Mouse (Mus musculus): ENCODE measurements around the gene Pick1. TPM values are rescaled to one million over a fixed set of nuclear protein-coding genes. Genes with fewer than 3 reads are reported as not detected.

The Pick1 gene
- 45.8 and 48.2 TPM in 2 replicates for polyA plus RNA-seq (2014; fragmentation: Nextera tagmentation; extraction: Ambion mirVana)

DNA sequence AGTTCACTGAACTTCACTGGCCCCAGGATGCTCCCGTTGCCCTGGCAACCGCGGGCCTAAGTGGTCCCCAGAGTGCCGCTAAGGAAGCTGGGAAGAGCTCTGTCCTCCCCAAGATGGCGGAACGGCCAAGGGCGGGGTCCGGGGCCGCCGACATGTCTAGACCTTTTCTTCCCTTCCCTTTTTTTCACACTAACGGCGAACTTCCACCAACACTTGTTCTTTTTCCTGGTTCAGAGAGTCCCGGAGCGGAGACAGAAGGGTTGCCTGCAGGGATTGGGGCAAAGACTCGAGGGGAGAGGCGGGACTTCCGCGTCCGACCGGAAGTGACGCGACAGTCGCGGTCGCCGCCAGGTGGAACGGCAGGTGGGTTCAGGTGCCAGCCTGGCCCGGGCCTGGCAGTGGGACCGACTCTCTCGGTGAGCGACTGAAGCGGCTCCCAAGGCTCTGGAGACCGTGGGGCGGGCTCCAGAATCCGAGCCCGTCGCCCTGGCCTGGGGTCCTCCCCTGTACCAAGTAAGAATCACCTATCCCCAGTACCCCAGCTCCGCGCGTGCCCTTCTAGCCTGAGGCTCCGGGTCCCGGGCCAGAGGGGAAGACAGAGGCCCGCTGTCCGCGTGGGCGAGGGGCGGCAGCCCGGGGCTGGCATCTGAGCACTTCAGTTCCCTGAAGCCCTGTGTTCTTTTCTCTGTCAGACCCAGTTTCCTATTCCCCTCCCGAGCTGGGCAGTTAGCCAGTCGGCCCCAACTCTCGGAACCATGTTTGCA lies at the start of gene Pick1, which contains the start of gene Gm49486:
TSS of gene Pick1 (plus strand) at position 116 of the 764 bp plus-strand sequence.
TSS of gene Gm49486 (plus strand) at position 334 of the 764 bp plus-strand sequence.
- under 1% methylated on average over 51 of the region's 51 CpGs for WGBS
- Histone ChIP-seq H3K4me3 (replicated peaks; ENCODE audit: low read length) (peak within 1 kb of the TSS; percentile 93), H3K36me3 (replicated peaks; ENCODE audit: control insufficient read depth, insufficient read depth) (peaks cover 23% of the 10 kb centered on the region), H3K4me1 (replicated peaks; ENCODE audit: control insufficient read depth, insufficient read depth, low read length) (peaks cover 19% of the 10 kb centered on the region), H3K9me3 (ENCODE audit: control insufficient read depth, low read length) (no peaks in the 10 kb centered on the region), H3K27me3 (ENCODE audit: control insufficient read depth, insufficient read depth, low read length) (no peaks in the 10 kb centered on the region), H3K4me2 (replicated peaks) (peak within 1 kb of the TSS; percentile 95), H3K9ac (peak within 1 kb of the TSS; percentile 97), H3K27ac (peak within 1 kb of the TSS; percentile 99)
- ATAC-seq (ENCODE audit: low FRiP score) (peak; percentile 90), DNase-seq (ENCODE audit: low spot score) (peak; percentile 87)

DNA sequence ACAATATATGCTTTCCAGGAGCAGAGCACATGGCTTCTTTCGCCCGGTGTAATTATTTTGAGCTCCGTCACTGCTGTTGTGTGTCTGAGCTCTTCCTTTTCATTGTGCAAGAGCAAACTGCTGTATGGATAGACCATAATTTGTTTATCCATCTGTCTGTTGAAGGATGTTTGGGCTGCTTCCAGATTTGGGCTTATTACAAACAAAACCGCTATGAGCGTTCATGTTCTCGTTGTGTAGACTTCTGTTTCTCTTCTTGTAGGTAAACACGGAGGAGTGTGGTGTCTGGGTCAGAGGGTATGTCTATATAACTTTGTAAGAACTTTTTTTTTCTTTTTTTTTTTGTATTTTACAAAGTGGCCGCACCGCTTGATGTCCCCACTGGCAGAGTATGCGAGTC lies 43.8 kb upstream of the Pick1 start:
- ATAC-seq (ENCODE audit: low FRiP score) (no peak), DNase-seq (ENCODE audit: low spot score) (no peak)
- 82% methylated on average over 10 of the region's 10 CpGs for WGBS
- Histone ChIP-seq H3K27me3 (ENCODE audit: control insufficient read depth, insufficient read depth, low read length) (no peaks in the 10 kb centered on the region), H3K9ac (no peak overlapping the region), H3K9me3 (ENCODE audit: control insufficient read depth, low read length) (no peaks in the 10 kb centered on the region), H3K27ac (no peak overlapping the region), H3K4me3 (replicated peaks; ENCODE audit: low read length) (no peak overlapping the region), H3K36me3 (replicated peaks; ENCODE audit: control insufficient read depth, insufficient read depth) (no peaks in the 10 kb centered on the region), H3K4me1 (replicated peaks; ENCODE audit: control insufficient read depth, insufficient read depth, low read length) (no peaks in the 10 kb centered on the region), H3K4me2 (replicated peaks) (no peak overlapping the region)

DNA sequence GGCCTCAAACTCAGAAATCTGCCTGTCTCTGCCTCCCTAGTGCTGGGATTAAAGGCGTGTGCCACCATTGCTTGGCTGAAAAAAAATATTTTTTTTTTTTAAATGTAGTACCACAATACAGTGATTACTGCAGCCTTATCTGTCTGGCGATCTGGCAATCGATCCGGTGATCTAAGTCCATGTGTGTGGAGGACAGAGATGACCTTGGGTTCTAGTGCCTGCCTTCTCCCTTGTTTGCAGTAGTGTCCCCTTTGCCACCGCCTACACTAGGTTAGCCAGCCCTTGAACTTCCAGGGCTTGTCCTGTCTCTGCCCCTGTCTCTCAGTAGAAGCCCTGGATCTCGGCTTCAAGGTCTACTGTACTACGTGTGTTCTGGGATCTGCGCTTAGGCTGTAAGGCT lies 41.2 kb upstream of the Pick1 start:
- 93% methylated on average over 8 of the region's 8 CpGs for WGBS
- Histone ChIP-seq H3K36me3 (replicated peaks; ENCODE audit: control insufficient read depth, insufficient read depth) (no peaks in the 10 kb centered on the region), H3K27ac (no peak overlapping the region), H3K4me2 (replicated peaks) (no peak overlapping the region), H3K4me3 (replicated peaks; ENCODE audit: low read length) (no peak overlapping the region), H3K27me3 (ENCODE audit: control insufficient read depth, insufficient read depth, low read length) (no peaks in the 10 kb centered on the region), H3K9ac (no peak overlapping the region), H3K9me3 (ENCODE audit: control insufficient read depth, low read length) (no peaks in the 10 kb centered on the region), H3K4me1 (replicated peaks; ENCODE audit: control insufficient read depth, insufficient read depth, low read length) (peaks cover 3% of the 10 kb centered on the region)
- DNase-seq (ENCODE audit: low spot score) = no peak
- no peak for ATAC-seq (ENCODE audit: low FRiP score)

DNA sequence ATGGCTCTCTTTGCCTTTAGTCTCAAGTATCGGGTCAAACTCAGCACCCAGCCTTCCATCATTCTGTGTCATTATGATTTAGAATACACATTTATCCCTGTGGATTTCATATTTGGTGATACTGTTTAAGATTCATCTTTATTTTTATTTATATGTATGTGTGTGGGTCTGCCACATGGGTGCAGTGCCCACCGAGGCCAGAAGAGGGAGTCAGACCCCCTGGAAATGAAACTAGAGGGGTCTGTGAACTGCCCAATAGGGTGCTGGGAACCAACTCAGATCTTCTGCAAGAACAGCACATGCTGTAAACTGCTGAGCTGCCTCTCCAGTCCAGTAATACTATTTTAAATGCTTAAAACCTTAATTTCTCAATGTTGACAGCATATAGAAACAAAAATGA lies 37.5 kb upstream of the Pick1 start:
- Histone ChIP-seq H3K27ac (no peak overlapping the region), H3K9ac (no peak overlapping the region), H3K36me3 (replicated peaks; ENCODE audit: control insufficient read depth, insufficient read depth) (no peaks in the 10 kb centered on the region), H3K9me3 (ENCODE audit: control insufficient read depth, low read length) (no peaks in the 10 kb centered on the region), H3K4me2 (replicated peaks) (no peak overlapping the region), H3K4me1 (replicated peaks; ENCODE audit: control insufficient read depth, insufficient read depth, low read length) (peaks cover 21% of the 10 kb centered on the region), H3K27me3 (ENCODE audit: control insufficient read depth, insufficient read depth, low read length) (no peaks in the 10 kb centered on the region), H3K4me3 (replicated peaks; ENCODE audit: low read length) (no peak overlapping the region)
- 98% methylated on average over 2 of the region's 2 CpGs for WGBS
- DNase-seq (ENCODE audit: low spot score) (no peak), ATAC-seq (ENCODE audit: low FRiP score) (no peak)

DNA sequence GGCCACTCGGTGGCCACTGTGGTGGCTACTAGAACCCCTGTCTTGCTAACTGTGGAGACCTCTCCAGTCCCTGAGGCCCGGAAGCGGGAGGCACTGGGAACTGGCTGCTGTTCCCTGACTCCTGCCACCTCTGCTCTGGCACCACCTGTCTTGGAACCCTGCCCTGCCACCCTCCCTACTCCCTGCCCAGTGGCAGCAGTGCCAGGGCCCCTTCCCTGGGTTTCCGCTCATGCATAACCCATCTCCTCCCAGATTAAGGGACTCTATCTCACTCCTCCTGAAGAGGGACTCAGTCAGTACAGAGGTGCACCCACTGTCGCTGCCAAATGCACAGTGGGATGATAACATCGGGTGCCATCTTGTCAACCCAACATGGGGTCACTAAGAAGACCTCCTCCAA lies 36.5 kb upstream of the Pick1 start:
- ATAC-seq (ENCODE audit: low FRiP score) = peak; percentile 14; the same call in 1 of the 2 replicates

DNA sequence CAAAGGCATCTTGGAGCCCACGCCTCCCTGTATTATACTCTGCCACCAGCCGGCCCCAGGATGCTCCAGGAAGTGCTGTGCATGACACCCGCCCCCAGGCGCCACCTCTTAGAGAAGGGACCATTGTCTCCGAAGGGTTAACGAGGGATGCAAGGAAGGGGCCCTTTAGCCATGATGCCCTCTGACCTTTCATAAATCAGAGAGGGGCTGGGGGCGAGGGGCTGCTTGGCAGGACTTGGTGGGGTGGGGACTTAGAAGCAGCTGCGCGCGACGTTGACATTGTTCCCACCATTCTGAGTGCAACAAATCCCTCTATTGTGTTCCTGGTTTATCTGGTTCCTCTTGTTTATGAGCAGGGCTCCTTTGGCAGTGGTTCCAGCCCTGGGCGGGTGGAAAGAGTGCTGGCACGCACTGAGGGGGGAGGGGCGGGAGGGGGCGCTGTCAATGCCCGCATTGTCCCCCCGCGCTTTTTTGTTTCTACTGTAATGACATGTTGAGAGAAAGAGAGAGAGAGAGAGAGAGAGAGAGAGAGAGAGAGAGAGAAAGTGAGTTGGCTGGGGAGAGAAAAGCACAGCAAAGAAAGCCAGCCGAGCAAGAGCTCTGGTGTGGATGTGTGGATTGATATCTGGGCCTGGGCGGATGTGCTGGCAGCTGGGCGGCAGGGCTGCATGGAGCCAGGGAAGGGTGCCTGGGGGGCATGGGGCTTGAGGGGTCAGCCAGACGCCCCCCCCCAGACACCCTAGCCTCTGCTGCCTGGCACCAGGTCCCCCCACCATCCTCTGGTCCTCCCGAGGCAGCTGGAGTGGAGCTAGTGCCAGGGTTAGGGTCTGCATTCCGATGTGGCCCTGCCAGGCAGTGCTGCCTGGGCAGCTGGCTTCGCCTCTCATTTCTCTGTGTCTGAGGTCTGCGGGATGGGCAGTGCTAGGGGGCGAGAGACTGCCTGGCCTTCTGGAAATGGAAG lies 35.8 kb upstream of the Pick1 start:
- peak; percentile 60 for DNase-seq (ENCODE audit: low spot score)
- peak overlapping the region; percentile 24; the same call in 1 of the 2 replicates for H3K9ac ChIP-seq
- H3K4me2 ChIP-seq (replicated peaks) = peak overlapping the region; percentile 32
- peak; percentile 87 for ATAC-seq (ENCODE audit: low FRiP score)
- no peaks in the 10 kb centered on the region for H3K27me3 ChIP-seq (ENCODE audit: control insufficient read depth, insufficient read depth, low read length)
- H3K4me1 ChIP-seq (replicated peaks; ENCODE audit: control insufficient read depth, insufficient read depth, low read length) = peaks cover 21% of the 10 kb centered on the region
- no peak overlapping the region for H3K4me3 ChIP-seq (replicated peaks; ENCODE audit: low read length)
- peak overlapping the region; percentile 80 for H3K27ac ChIP-seq
- H3K9me3 ChIP-seq (ENCODE audit: control insufficient read depth, low read length) = no peaks in the 10 kb centered on the region
- no peaks in the 10 kb centered on the region for H3K36me3 ChIP-seq (replicated peaks; ENCODE audit: control insufficient read depth, insufficient read depth)
- 15% methylated on average over 24 of the region's 27 CpGs for WGBS

More for the DNA sequence above, 36.5 kb upstream of the Pick1 start:
- Histone ChIP-seq H3K4me2 (replicated peaks) (peak overlapping the region; percentile 32; the same call in 1 of the 2 replicates), H3K4me1 (replicated peaks; ENCODE audit: control insufficient read depth, insufficient read depth, low read length) (peaks cover 21% of the 10 kb centered on the region), H3K9me3 (ENCODE audit: control insufficient read depth, low read length) (no peaks in the 10 kb centered on the region), H3K4me3 (replicated peaks; ENCODE audit: low read length) (no peak overlapping the region), H3K36me3 (replicated peaks; ENCODE audit: control insufficient read depth, insufficient read depth) (no peaks in the 10 kb centered on the region), H3K27me3 (ENCODE audit: control insufficient read depth, insufficient read depth, low read length) (no peaks in the 10 kb centered on the region), H3K9ac (no peak overlapping the region), H3K27ac (peak overlapping the region; percentile 80)
- no peak for DNase-seq (ENCODE audit: low spot score)
- 57% methylated on average over 6 of the region's 6 CpGs for WGBS

DNA sequence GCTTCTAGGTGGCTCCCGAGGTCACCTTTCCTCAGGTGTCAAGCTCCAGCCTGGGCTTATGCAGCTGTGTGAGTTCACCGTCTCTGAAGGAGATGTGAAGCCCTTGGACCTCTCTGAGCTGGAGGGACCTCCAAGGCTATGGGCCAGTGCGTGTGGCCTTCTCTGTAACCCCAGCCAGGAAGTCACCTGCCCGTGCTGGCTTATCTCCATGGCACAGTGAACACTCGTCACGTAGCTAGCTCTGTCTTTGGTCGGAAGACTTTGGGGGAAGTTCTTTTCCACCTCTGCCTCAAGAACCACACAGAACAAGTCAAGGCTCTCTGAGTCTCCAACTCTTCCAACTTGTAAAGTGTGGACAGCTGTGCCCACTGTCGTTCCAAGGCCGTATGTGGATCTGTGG lies 34.9 kb upstream of the Pick1 start:
- H3K9ac ChIP-seq = 0 out of 2 replicates have a peak overlapping the region, but pooled peaks have one; percentile 24
- H3K4me1 ChIP-seq (replicated peaks; ENCODE audit: control insufficient read depth, insufficient read depth, low read length) = peaks cover 21% of the 10 kb centered on the region
- 78% methylated on average over 9 of the region's 9 CpGs for WGBS
- peak overlapping the region; percentile 80 for H3K27ac ChIP-seq
- H3K36me3 ChIP-seq (replicated peaks; ENCODE audit: control insufficient read depth, insufficient read depth) = no peaks in the 10 kb centered on the region
- no peaks in the 10 kb centered on the region for H3K27me3 ChIP-seq (ENCODE audit: control insufficient read depth, insufficient read depth, low read length)
- DNase-seq (ENCODE audit: low spot score) = no peak
- H3K4me3 ChIP-seq (replicated peaks; ENCODE audit: low read length) = no peak overlapping the region
- H3K9me3 ChIP-seq (ENCODE audit: control insufficient read depth, low read length) = no peaks in the 10 kb centered on the region
- no peak for ATAC-seq (ENCODE audit: low FRiP score)
- H3K4me2 ChIP-seq (replicated peaks) = no peak overlapping the region

DNA sequence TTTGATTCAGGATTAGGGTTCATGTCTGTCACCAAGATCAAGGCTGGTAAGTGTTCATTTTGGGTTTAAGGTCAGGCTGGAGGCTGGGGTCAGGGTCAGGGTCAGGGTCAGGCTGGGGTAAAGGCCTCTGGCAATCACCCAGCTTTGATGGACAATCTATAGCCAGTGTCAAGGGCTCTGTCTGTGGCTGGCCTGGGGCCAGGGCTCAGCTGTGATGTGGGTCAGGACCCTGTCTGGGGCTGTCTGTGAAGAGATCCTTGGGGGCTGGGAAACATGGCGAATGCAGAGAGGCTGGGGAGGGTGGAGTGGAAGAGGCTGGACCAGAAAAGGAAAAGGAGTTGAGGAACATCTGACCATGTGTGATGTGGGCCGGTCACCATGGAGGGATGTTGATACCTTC lies 34.0 kb upstream of the Pick1 start:
- Histone ChIP-seq H3K27me3 (ENCODE audit: control insufficient read depth, insufficient read depth, low read length) (no peaks in the 10 kb centered on the region), H3K36me3 (replicated peaks; ENCODE audit: control insufficient read depth, insufficient read depth) (no peaks in the 10 kb centered on the region), H3K9ac (no peak overlapping the region), H3K4me3 (replicated peaks; ENCODE audit: low read length) (no peak overlapping the region), H3K27ac (no peak overlapping the region), H3K4me2 (replicated peaks) (no peak overlapping the region), H3K9me3 (ENCODE audit: control insufficient read depth, low read length) (no peaks in the 10 kb centered on the region), H3K4me1 (replicated peaks; ENCODE audit: control insufficient read depth, insufficient read depth, low read length) (peaks cover 21% of the 10 kb centered on the region)
- DNase-seq (ENCODE audit: low spot score) (no peak), ATAC-seq (ENCODE audit: low FRiP score) (no peak)
- 58% methylated on average over 2 of the region's 2 CpGs for WGBS

DNA sequence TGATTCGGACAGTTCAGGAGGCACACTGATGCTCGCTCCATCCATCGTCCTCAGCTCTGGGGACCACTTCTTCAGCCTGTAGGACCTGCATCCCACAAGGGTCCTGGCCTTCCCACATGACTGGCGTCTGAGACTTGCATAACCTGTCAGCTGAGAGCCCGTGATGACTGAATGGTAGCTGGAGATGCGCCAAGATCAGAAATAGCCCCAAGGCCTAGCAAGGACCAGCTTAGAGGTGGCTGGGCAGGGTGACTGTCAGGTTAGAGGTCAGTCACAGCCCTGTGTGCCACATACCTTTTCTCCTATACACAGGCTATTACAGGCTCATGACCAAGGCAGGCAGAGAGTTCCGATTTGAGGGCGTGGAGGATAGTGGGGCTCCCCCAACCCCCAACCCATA lies 33.5 kb upstream of the Pick1 start:
- Histone ChIP-seq H3K4me1 (replicated peaks; ENCODE audit: control insufficient read depth, insufficient read depth, low read length) (peaks cover 21% of the 10 kb centered on the region), H3K4me3 (replicated peaks; ENCODE audit: low read length) (no peak overlapping the region), H3K27ac (no peak overlapping the region), H3K4me2 (replicated peaks) (no peak overlapping the region), H3K36me3 (replicated peaks; ENCODE audit: control insufficient read depth, insufficient read depth) (no peaks in the 10 kb centered on the region), H3K27me3 (ENCODE audit: control insufficient read depth, insufficient read depth, low read length) (no peaks in the 10 kb centered on the region), H3K9me3 (ENCODE audit: control insufficient read depth, low read length) (no peaks in the 10 kb centered on the region), H3K9ac (no peak overlapping the region)
- 86% methylated on average over 8 of the region's 8 CpGs for WGBS
- DNase-seq (ENCODE audit: low spot score) = no peak
- ATAC-seq (ENCODE audit: low FRiP score) = no peak
